Mouse (Mus musculus): Measurements from ENCODE around the gene Mfsd8. TPM values are rescaled to one million over a fixed set of nuclear protein-coding genes. Genes with fewer than 3 reads are reported as not detected.
A peak's percentile ranks its signal among the peaks of the same experiment; 100 is the strongest.
"Not testable (repeated sequence)": the region's sequence is repeated elsewhere in the genome, so short reads cannot be mapped to it uniquely, and the experiment has no call there.

The Mfsd8 gene
- 10 to 100 TPM; 16.9 to 25.5 TPM for total RNA-seq (2021)
- polyA plus RNA-seq (2012; rRNA removed), result 1.9 and 2.2 TPM in 2 replicates
- long read RNA-seq, transcript Mfsd8-201 (12 exons, 3,151 nt), result major isoform, 25 of 34 reads
- long read RNA-seq, partial matches to known transcripts, result 3 of 34 reads
- long read RNA-seq, other reads (novel, unspliced or antisense), result 6 of 34 reads

GRCm38 (mm10) chr3:40846473-40846956 is at the start of gene Mfsd8:
Gene Mfsd8 (minus strand): TSS chr3:40846886.
- DNase-seq, result peak; percentile 97

DNA sequence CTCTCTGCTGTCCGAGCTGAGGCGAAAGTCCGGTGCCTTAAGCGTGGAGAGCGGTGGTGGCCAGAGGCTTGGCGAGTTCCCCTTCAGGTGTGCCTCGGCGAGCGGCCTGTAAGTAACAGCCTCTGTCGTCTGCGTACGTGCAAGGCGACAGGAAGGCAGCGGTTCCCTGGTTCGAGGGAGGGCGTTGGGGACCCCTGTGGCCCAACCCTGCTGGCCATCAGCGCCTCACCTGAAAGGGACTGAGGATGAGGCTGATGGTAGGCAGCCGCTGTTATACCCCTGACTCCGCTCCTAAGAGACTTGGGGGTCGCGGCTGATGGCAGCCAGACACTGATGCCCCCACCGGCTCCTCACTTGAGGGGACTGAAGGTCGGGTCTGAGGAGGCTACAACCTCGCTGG is 47.6 kb upstream of the Mfsd8 start:
- DNase-seq, result peak; percentile 31

DNA sequence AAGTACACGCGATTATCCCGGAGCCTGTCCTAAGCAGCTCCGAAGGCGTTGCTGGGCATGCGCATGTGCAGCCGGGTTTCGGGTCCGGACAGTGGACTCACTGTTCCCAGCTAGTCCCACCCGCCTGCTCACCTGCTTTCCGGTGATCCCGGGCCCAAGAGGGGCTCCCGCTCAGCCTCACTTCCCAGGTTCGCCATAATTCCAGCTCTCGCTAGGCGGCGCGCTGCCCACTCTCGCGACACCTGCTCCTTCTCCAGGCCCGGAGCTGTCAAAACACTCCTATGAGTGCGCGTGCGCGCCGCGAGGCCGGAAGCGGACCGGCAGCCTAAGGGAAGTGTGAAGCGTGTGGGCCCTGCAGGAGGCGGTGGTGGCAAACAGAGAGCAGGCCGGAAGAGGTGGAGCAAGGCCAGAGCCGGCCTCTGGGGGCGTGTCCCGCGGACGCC is 47.2 kb upstream of the Mfsd8 start:
- peak; percentile 99 for DNase-seq

DNA sequence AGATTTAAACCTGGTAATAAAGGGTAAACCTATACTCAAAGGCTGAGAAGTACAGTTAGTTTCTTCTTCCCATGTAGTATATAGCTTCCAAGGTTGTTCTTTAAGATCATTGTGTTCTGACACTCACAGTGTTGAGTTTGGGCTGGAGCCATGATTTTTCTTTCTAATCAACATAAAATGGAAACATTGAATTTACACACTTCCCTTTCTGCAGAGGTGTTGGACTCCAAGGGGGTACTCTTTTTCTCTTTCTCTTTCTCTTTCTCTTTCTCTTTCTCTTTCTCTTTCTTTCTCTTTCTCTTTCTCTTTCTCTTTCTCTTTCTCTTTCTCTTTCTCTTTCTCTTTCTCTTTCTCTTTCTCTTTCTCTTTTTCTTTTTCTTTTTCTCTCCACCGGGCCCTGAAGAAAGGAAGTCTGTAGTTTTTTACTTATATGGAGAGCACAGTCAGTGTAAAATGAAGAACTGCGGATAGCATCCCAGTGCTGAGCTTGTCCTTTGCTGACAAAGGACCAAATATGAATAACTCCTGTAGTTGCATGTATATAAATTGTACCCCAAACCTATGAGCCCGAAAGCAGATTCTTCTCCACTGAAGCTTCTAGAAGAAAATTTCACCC is 6.5 kb upstream of the Mfsd8 start:
- DNase-seq, result not testable (repeated sequence)

DNA sequence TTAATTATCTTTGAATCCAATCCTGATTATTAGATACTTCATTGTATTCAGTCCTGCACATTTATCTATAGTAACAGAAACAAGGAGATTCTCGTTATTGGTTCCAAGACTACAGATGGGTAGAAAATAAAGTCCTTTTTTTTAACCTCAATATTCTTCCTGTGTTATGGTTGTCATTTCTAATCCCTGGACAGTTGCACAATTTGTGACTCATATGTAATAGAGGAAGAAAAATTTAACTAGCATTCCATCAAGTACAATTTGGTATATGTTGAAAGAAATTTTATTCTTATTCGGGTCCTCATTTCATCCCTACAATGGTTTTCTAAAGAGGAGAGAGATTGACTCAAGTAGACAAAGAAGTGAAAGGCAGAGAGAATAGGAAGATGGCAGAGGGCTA is 1.2 kb upstream of the Mfsd8 start:
- DNase-seq, result not testable (repeated sequence)

DNA sequence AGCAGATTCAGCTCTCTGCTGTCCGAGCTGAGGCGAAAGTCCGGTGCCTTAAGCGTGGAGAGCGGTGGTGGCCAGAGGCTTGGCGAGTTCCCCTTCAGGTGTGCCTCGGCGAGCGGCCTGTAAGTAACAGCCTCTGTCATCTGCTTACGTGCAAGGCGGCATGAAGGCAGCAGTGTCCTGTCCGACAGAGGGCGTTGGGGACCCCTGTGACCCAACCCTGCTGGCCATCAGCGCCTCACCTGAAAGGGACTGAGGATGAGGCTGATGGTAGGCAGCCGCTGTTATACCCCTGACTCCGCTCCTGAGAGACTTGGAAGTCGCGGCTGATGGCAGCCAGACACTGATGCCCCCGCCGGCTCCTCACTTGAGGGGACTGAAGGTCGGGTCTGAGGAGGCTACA is 332 bp upstream of the Mfsd8 start:
- peak; percentile 54 for DNase-seq

DNA sequence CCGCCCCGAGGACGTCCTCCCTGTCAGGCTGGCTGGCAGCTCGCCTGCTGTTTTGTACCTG is 101 bp upstream of the Mfsd8 start, which contains the start of gene Abhd18:
Abhd18 (plus strand) TSS at position 14 of the 61 bp plus-strand sequence.
- not testable (repeated sequence) for DNase-seq

DNA sequence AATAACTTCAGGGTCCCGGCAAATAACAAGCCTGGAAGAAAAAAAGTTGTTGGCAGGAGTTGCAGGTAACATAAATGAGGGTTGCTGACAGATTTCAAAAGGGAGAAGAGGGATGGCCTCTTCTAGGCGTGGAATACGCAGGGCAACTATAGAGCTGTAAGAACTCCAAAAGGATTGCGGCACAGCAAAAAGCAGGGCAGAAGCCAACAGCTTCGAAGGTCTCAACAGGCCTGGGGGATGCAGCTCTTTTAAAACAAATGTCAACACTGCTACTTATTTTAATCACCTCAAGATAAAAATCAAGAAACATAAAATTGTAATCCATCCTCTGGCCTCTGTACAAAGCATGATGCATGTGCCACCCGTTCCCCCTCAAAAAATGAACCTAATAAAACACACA is 1.2 kb downstream of the Mfsd8 start:
- peak; percentile 28 for DNase-seq

DNA sequence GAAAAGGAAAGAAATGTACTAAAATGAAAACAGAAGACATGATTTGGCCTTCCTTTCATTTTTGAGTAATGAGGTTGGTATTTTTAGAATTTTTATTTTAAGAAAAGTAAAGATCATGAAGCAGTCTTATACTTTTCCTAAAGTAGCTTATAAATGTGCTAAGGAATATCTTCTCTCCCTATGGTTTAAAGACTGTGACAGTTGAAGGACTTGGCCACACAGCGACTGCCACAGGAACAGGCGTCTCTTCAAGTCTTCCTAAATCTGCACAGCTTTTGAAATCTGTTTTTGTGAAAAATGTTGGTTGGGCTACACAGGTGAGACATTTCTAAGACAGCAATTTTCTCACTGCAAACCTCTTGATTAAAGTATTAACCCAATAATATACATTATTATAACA is 33.4 kb downstream of the Mfsd8 start:
- no peak for DNase-seq

GRCm38 (mm10) chr3:40809894-40810293 is 36.8 kb downstream of the Mfsd8 start:
- no peak for DNase-seq

DNA sequence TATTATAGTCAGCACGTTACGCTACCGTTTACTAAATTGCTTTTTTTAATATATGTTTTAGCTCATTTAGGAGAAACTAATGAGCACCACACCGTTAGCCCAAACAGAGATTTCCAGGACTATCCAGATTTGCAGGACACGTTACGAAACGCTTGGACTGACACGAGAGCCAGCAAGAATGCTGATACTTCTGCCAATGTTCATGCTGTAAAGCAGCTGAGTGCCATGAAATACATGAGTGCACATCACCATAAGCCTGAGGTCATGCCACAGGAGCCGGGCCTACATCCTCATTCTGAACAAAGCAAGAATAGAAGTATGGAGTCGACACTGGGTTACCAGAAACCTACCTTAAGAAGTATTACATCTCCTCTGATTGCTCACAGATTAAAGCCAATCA is 38.0 kb downstream of the Mfsd8 start:
- DNase-seq, result no peak

- DNase-seq, result no peak
These were observed 39.8 kb downstream of the Mfsd8 start for GRCm38 (mm10) chr3:40806871-40807270.

DNA sequence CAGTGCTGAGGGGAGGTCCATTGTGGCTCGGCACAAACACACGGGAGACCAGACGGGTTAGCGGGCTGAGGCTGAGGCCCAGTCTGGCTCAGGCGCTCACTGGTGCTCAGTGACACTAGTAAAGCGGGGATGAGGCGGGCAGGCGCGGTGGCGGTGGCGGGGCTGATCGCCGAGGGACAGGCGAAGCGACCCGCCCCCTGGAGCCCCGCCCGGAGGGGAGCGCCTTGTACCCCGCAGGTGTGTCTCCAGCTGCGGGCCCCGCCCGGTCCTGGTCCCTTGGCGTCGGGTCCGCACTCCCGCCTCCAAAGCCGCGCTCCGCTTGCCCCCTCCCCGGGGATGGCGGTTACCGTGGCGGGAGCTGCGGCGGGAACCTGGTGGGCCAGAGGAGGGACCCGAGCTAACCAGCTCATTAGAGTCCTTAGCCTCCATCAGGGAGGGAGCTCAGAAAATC is 46.3 kb downstream of the Mfsd8 start:
- no peak for DNase-seq

DNA sequence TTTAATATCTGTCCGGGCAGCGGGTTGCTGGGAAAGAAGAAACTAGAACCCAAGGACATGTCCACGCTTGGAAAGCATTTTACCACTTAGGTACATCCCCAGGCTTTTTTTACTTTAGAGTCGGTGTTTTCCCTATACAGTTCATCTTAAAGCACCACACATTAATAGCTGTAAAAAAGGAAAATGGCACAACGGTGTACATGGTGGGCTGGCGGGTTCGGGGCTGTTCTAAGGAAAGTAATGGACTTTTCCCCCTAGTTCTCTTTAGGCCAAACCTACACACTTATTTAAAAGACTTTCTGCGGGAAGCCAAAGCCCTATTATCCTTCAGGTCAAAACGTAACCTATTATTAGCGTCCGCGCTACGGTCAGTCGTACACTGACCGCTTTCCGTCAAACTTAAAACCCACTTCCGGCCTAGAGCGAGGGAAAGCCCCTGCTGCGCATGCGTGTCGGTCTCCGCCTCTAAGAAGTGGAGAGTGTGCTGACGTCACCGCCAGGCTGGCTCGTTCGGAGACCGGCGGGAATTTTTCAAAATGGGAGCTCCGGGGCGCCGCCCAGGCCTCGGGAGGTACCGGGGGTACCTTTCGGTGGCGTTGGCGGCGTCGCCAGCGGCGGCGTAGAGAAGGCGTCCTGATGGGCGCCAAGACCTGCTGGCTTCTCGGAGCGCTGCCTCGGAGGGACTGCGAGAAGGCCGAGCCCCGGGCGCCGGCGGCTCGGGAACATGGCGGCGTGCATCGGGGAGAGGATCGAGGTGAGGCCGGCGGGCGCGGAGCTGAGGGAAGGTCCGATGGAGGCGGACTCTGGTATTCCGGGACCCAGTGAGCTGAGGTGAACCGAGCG is 46.9 kb downstream of the Mfsd8 start, which contains the start of gene Plk4:
Plk4 (plus strand) TSS at position 490 of the 843 bp plus-strand sequence.
- peak; percentile 96 for DNase-seq

- peak; percentile 48 for DNase-seq
These were observed 48.2 kb downstream of the Mfsd8 start for GRCm38 (mm10) chr3:40798500-40798899.

DNA sequence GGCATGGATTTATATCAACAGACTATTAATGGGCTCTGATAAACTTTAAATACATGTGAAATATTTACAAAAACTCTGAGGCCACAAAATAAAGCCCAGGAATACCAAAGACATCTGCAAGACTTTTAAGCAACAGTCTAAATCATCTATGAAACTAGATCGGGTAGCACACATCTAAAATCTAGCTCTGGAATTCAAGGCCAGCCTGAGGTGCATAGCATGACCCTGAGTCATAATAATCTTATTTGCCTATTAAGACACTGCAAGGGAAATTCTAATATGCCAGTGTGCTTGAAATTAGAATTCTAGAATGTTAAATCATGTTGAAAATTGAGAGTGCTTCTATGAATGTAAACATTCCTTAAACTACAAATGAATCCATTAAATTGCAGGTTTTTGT is 48.6 kb downstream of the Mfsd8 start:
- peak; percentile 11 for DNase-seq

GRCm38 (mm10) chr3:40793783-40794182 is 52.9 kb downstream of the Mfsd8 start:
- no peak for DNase-seq

Other genes starting within 250 kb of the Mfsd8 start
- under 1 TPM in 1 of 2 experiments, not detected in 1; 0.12 TPM for gene Slc25a31, start 138.0 kb downstream of the Mfsd8 start, total RNA-seq (2021)
- not detected in 2 replicates for gene Slc25a31, start 138.0 kb downstream of the Mfsd8 start, polyA plus RNA-seq (2012; rRNA removed)
- 10 to 100 TPM; 84.3 to 90.8 TPM for gene Hspa4l, start 102.4 kb downstream of the Mfsd8 start, total RNA-seq (2021)
- 43.2 and 49.8 TPM in 2 replicates for gene Hspa4l, start 102.4 kb downstream of the Mfsd8 start, polyA plus RNA-seq (2012; rRNA removed)
- gene Plk4, start 46.9 kb downstream of the Mfsd8 start, total RNA-seq (2021), result 1 to 10 TPM; 3.3 to 4.7 TPM
- gene Plk4, start 46.9 kb downstream of the Mfsd8 start, polyA plus RNA-seq (2012; rRNA removed), result 0.98 and 1.2 TPM in 2 replicates
- 1 to 10 TPM; 4.0 to 6.4 TPM for gene Abhd18, start 84 bp upstream of the Mfsd8 start, total RNA-seq (2021)
- 0.42 and 1.2 TPM in 2 replicates for gene Abhd18, start 84 bp upstream of the Mfsd8 start, polyA plus RNA-seq (2012; rRNA removed)
- gene 1700034I23Rik, start 55.7 kb upstream of the Mfsd8 start, total RNA-seq (2021), result not detected
- not detected in 2 replicates for gene 1700034I23Rik, start 55.7 kb upstream of the Mfsd8 start, polyA plus RNA-seq (2012; rRNA removed)
- gene Larp1b, start 102.9 kb upstream of the Mfsd8 start, total RNA-seq (2021), result 10 to 100 TPM; 33.7 to 35.3 TPM
- gene Larp1b, start 102.9 kb upstream of the Mfsd8 start, polyA plus RNA-seq (2012; rRNA removed), result 3.7 and 8.1 TPM in 2 replicates
- 10 to 100 TPM; 56.5 to 70.5 TPM for gene Pgrmc2, start 236.2 kb upstream of the Mfsd8 start, total RNA-seq (2021)
- 24.6 and 28.6 TPM in 2 replicates for gene Pgrmc2, start 236.2 kb upstream of the Mfsd8 start, polyA plus RNA-seq (2012; rRNA removed)